Mouse (Mus musculus) retina, adult 2 months (tissue): ENCODE results near the gene Ablim2.
A peak's percentile ranks its signal among the peaks of the same experiment; 100 is the strongest.

ENCODE experiments used
- DNase-seq: peaks from one replicate; pipeline ENCODE4 v3.0.0-alpha.2; 2012; ENCODE audit warnings: low read depth, low spot score

Ablim2 gene

DNA sequence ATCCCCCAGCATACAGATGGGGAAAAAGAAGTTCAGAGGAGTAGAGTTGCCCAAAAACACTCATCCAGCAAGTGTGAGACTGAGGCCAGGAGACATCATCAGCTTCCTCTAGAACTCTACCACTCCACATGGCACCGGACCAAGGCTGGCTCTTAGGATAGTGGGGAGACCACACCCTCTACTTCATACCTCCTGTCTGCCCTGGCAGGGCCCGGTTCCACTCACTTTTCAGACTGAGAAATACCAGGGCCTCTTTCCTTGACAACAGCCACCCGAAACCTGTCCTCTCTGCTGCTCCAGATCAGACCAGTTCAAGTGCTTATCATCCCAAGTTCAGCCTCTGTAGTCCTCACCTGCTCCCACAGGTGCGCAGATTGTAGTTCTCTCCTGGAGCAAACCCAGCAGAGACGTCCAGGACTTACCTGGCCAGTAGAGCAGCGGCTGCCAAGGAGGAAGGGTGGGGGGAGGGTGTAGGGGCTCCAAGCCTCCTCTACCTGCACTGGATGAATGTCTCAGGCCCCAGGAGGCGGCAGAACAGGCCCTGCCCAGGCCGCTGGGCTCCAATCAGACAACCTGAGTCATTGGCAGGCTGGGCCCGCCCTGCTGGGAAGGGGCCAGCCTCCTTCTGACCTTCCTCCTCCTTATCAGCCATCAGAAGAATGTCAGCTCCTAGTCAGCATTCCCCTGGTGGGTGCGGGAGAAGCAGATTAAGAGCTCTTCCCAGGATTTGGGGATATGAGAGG, 18.0 kb upstream of the Ablim2 start, which contains the start of gene Sh3tc1:
Gene Sh3tc1, minus strand, starts transcription at position 452 of the 743 bp plus-strand sequence.
- DNase-seq = no peak

DNA sequence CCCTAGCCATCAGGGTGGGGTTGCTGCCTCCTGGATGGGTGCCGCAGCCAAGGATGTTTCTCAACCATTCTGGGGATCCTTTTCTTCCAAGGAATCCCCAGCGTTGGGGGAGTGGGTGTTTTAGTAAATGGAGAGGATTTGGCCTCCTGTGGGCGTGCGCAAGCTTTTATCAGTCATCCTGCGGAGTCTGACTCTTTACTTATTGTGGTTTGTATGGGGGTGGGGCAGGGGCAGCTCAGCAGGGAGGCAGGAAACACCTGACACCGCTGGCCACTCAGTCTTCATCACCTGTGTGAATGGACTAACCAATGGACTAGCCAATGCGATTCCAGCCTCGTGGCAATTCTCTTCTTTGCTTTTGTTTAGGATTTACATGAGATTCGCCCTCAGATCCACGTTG, 17.0 kb upstream of the Ablim2 start:
- DNase-seq = no peak

DNA sequence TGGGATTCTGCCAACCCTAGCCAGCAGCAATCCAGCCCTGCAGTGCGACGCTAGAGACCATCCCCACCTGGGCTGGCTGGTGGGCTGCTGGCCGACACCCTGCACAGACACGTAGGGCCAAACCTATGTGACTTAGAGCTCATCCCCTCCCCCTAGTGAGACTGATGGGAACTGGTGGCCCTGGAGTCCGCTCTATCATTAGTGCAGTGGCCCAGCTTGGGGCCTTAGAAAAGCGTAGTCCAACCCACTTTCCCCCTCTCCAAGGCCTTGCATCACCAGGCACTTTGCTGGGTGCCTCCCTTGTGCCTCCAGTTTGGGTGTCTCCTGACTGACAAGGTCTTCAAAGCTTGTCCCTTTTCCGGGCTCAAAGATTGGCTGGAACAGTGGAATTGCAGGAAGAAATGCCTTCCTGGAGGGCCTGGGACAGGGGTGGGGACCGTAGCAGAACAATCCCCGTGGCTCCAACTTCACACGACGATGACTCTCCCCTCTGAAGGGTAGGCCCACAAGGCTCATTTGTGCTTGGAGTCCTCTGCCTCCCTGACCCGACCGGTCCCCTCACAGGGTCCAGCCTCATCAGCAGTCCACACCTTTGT, 16.4 kb upstream of the Ablim2 start:
- DNase-seq = no peak

DNA sequence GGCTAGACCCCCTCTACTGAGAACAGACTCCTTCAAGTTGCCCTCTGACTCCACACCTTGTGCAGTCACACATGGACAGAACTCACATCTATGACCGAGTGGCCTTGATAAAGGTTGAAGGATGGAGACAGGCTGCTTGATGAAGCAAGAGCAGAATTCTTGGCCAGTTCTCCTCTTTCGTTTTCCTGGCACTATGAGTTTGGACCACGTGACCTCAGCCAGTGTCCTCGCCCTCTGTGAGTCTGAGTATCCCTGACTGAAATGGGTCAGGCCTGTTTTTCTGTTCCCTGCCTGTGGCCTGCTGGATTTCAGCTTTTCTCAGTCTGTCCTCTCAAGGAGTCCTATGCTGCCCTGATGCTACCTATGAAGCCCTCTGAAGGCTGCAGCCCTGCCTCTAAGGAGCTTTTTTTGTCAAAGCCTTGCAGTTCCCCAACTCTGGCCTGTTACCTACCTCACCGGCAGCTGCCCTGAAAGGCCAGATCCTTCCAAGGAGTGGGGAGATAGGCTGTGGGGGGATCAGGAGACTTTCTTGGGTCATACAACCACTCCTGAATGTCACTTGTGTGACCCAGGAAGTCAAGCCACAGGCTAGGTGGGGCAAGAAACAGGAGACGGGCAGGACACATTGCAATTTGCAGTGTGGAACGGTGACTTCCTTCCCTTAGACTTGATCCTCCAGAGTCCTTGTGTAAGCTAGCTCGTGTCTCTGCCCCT, 14.3 kb upstream of the Ablim2 start:
- no peak for DNase-seq

DNA sequence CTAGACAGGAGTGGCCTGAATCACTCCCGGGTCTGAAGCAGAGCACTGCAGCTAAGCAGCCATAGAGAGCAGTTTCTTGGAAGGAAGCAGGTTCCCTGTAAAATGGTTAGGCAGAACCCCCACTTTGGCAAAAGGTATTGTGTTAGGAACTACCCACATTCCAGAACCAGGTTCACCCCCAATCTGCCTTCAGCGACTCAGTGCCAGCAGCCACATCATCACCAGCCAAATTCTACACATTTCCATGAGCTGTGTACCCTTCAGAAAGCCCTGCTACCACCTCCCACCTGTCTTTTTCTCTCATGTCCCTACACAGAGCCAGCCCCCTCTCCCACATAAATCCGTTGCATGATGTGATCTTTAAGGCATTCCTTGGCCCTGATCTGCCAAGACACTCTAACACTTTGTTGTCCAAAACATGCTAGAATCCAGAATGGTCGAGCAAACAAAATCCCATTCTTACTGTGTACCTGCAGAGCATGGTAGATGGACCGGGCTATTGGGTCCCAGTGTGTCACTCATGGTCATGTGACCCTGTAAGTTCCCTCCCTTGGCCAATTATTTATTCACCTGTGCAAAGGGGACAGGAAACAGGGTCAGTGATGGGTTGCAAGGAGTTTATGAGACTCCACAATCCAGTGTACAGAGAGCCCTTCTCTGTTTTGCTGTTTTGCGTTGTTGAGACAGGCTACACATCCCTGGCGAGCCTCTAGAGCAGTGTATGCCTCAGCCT, 13.5 kb upstream of the Ablim2 start:
- no peak for DNase-seq

DNA sequence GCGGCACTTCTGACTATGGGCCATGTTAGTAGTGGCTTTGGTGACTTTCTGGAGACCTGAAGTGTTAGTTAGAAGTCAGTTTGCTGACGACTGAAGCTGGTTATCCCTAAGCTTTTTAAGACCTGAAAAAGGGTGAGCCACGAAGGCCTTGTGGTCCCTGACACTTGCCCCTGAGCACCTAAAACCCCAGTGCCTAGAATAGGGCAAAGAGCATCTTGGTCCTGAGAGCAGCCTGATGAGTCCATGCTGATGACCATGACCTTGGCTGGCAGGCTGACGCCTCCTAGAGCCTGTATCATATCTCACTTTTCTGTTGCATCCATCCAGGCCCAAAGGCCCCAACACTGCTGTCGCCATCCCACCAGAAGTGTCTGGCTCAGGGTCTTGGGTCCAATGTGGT, 12.3 kb upstream of the Ablim2 start:
- DNase-seq = no peak

DNA sequence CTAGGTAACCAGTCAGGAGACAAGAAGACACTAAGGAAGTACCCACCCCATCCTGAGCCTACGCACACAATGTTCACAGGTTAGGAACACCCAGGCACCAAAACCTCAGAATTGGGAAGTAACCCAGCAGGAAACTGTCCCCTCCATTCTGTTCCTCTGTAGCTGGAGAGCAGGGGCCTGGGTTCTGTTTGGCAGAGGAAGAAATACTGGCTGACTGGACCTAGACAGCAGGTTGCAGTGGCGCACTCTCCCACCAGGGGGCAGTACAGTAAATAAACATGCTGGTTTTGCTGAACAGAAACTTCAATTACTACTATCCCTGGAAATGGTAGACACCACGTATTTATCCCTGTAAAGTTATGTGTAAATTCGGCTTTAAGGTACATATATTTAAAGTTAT, 10.8 kb upstream of the Ablim2 start:
- peak; percentile 40 for DNase-seq

DNA sequence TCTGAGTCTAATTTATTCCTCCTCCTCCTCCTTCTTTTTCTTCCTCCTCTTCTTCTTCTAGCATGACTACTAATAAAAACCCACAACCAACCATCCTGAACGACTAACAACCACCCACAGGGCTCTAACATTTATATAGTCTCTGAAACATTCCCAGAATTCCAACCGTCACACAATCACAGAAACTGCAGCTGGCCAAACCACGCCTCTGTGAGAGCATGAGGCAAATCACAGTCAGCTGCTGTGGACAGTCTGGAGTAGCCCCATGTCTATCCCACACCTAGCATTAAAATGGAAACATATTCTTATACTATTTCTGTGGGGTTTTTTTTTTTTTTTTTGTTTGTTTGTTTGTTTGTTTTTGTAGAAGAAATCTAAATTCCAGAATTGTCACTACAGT, 8.3 kb upstream of the Ablim2 start:
- DNase-seq = no peak

DNA sequence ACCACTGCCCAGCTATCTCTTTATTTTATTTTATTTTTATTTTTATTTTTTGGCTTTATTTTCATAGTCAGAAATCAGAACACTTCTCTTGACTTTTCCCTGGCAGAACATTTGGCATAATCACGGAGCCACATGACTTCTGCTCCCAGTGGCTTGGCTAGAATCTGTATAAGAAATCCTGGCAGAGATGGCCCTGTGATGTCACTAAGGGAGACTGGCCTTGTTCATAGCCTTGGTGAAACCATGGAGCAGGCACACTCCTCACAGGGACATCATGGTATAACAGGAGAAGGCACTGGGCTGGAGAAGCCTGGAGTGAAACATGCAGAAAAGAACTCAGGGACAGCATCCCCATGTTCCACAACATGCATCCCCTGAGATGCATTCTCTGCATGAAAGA, 7.7 kb upstream of the Ablim2 start:
- no peak for DNase-seq

DNA sequence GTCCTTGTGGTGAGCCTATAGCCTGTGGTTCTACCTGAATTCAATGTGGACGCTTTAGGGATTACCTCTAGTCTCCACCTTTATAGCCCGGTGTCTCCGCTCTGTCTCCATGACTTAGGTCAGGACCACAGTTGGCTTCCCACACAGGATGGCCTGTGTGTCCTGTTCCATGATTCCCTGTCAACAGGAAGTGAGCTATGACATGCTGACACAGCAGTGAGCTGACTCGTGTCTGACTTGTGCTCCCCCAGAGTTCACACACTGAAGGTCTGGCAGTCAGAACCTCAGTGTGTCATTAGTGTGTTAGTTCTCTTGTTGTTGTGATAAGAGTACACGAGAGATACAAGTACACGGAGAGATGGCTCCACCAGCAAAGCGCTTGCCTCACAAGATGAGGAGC, 6.7 kb upstream of the Ablim2 start:
- no peak for DNase-seq

DNA sequence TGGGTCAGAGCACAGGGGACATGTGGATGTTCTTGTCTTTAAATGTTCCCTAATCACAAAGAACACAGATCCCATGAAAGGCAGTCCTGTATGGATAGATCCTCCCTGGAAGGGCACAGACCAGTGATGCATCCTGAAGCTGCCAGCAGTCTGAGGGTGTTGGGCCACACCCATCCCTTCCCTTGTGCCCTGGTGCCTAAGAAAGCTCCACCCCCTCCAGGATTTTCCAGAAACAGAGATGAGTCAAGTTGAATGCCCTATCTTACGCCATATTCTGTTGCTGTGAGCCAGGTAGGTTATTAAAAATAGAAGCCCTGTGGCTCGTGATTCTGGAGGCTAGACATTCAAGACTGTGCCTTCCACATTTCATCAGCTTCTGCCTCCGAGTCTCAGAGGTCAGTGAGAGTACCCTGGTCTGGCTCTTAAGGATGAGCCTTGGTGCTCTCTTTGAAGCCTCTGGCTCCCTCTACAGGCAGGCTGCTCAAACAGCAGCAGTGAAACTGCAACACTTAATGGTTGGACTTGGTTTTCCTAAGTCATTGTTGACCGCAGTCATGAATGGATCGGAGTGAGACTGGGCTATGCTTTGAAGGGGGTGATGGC, 2.4 kb upstream of the Ablim2 start:
- peak; percentile 48 for DNase-seq

DNA sequence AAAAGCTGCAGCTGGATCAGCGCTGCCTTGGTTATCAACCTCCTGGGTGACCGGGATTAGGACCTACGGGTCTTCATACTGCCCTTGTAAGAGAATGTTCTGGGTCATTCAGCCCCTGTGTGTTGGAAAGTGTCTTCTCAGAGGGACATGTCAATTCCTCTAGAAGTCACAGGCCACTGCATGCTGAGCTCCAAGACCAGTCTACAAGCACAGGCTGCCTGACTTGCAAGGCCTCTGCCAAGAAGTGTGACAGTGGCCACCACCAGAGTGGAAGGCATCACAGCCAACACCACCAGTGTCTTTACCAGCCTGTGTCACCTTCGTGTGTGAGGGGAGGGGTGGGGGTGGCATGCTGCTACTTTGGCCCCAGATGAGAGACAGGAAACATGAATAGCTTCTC, 1.7 kb upstream of the Ablim2 start:
- DNase-seq = no peak

DNA sequence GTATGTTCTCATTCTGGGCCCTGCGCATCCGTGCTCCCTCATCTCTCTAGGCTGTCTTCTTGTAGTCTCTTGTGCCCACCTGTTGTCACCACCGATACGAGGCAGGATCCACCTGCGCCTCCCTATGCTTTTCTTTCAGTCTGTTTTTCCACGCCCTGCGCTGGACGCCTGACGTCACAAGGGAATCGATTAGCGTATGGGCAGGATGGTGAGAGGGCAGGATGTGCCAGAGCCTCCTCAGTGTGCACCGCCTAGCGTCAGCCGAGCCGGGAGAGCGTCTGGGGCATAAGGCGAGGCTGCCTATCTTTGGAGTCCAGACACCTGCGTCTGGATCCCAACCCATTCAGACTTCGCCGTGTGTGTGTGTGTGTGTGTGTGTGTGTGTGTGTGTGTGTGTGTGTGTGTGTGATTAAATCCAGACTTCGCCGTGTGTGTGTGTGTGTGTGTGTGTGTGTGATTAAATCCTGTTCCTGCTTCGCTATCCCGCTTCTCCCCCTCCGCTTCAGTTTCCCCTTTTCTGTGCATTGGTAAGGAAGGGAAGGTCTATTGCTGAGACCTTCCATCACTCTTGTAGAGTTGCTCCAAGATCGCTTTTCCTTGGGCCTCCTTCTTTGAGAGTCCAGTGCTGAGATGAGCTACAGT, 562 bp upstream of the Ablim2 start:
- DNase-seq = peak; percentile 53

DNA sequence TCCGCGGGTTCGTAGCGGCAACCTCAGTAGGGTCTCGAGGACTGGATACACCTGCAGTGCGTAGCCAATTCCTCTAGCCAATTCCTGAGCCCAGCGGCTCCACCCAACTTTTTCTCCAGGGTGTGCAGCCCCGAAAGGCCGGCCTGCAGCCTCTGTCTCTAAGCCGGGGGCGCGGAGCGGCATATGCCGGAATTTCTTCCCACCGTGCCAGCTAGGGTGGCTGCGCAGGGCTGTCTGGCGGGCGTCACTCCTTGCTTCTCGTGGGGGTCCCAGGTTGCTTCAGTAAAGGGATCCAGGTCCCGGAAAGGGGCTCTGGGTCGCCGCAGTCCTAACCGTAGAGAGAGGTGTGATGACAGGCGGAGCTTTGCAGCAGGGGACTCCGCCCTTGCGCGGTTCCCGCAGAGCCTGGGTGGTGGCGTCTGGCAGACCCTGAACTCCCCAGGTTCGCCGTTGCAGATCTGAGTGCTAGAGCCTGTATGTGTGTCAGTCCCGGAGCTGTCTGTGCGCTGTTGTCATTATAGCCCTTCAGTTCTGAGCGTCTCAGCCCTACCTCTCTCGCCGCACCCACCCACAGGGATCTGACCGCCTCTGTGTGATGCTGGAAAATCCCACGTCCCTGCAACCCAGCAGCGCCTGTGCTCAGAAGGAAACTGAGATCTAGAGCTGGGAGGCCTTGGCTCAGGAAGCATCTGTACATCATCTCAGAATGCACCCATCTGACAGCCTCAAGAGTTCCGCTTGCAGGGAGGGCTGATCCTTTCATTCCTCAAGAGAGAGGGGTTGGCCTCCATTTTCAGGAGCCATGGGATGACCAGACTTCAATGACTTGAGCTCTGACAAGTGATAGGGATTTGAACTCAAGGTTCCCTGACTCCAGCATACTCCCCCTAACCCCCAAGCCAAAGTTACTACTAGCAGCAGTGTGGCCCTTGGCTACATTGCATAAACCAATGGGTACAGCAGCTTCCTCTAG, 687 bp downstream of the Ablim2 start:
- no peak for DNase-seq

DNA sequence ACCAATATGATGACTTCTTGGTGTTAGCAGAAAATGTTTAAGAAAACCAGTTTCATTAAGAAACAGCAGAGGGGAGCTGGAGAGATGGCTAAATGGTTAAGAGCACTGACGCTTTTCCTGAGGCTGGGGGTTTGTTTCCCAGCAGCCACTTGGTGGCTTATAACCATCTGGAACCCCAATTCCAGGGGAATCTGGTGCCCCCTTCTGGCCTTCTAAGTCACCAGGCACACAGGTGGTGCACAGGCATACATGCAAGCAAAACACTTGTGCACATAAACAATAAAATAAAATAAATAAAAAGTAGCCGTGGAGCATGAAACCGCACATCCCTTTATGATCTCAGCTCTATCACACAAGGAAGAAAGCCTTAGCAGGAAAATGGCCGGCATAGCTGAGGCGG, 3.6 kb downstream of the Ablim2 start:
- DNase-seq = no peak

DNA sequence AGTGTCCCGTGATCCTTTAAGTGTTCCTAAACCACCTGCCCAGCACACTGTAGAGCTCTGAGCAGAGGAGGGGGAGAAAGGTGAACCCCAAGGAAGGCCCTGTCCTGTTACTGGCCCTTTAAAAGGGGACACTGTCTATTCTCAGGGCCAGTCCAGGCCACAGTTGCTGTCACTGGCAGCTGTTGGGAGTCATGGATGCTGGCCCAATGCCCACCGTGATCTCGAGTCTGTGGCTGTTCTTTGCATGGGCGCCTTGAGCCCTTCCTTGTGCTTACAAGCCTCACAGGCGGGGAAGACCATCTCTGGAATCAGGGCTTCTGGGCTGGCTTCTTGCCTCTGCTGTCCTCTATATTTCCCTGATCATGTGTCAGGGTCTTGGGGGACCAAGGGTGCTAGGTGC, 4.7 kb downstream of the Ablim2 start:
- no peak for DNase-seq

DNA sequence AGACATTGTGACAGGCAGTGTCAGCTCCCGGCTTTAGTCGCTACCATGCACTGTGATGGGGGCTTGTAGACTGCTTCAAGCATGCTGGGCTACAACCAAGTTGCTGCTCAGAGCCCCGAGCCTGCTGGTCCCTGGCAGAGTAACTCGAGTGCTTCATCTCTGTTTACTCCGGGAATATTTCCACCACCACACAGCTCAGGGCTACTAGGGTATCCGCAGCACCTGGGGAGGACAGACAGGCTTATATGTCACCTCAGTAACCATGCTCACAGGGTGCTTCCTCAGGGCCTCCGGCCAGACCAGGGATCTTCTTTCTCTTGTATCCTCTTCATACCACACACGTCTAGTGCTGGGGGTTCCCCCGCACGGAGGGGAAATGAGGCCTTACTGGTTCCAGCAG, 5.2 kb downstream of the Ablim2 start:
- no peak for DNase-seq

DNA sequence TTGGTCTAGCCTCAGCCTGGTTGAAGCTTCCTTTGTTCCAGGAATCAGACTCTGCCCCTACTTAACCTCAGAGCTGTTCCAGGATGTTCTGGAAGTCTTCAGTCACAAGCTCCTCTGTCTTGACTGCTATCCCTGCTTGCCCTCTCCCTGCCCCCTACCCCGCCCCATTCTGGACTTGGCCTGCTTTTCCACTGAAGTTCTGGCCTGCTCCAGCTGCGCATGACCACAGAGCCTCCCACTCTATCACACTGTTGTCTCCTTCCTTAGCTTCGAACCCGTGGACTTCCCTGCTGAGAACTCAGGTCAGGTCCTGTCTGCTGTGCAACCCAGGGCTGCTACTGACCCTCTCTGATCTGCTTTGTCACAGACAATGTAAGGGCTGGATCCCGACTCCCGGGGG, 8.2 kb downstream of the Ablim2 start:
- DNase-seq = no peak

DNA sequence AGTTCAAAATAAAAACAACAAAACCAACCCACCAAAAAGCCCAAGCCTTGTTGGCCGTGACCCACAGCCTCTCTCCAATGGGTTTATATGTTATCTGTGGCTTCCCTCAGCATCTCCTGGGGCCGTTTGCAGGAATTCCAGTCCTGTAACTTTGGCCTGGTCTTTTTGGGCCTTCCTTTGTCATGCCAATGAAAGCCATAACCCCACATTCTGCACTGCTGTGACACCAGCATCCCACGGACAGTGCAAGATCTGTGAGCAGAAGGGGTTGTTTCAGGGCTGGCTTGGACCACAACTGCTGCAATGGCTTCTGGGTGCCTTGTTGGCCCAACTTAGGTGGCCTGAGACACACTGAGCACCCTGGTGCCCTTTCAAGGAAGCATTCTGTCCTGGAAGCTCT, 10.8 kb downstream of the Ablim2 start:
- no peak for DNase-seq

DNA sequence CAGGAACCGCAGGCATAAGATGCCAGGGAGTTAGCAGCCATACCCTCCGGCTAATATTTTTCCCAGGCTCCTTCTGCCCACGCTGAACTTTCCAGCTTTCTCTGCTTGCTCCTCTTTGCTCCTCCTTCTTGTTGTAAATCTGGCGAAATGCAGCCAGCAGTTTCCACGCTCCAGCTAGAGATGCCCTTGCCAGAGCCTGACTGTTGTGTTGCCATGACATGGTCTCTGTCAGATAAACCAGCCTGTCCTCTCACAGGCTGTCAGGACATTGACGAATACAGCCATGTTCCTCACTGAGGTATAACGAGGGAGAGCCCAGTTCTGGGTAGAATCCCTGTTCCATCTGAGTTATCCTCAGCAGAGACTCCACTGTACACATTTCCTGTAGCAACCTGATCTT, 11.3 kb downstream of the Ablim2 start:
- no peak for DNase-seq
